Mouse (Mus musculus) kidney, adult 11 months (tissue): ENCODE data around the gene Ofcc1.

ENCODE experiments used
- DNase-seq: peaks from one replicate; pipeline ENCODE4 v3.0.0; 2022

Gene Ofcc1

GRCm38 (mm10) chr13:39979294-39980061, 381.8 kb downstream of the Ofcc1 start:
- no peak for DNase-seq

- no peak for DNase-seq
Observed at GRCm38 (mm10) chr13:39968349-39969016, 392.8 kb downstream of the Ofcc1 start.

- no peak for DNase-seq
Observed at GRCm38 (mm10) chr13:39957226-39957625, 404.0 kb downstream of the Ofcc1 start.

- no peak for DNase-seq
Observed at GRCm38 (mm10) chr13:39956017-39956416, 405.2 kb downstream of the Ofcc1 start.
